Mouse (Mus musculus): Measurements from ENCODE around the gene Nip7. TPM values are rescaled to one million over a fixed set of nuclear protein-coding genes. Genes with fewer than 3 reads are reported as not detected.
A peak's percentile ranks its signal among the peaks of the same experiment; 100 is the strongest.

Nip7 gene
- 83.9 and 93.6 TPM in 2 replicates for polyA plus RNA-seq (2014; fragmentation: Nextera tagmentation; extraction: Ambion mirVana)

GRCm38 (mm10) chr8:107056076-107056972 is at the start of gene Nip7, which contains the start of gene Cog8:
Gene Nip7 (plus strand): TSS chr8:107056877.
Gene Cog8 (minus strand): TSS chr8:107056689.
- no peaks in the 10 kb centered on the region for H3K9me3 ChIP-seq (ENCODE audit: control insufficient read depth, low read depth, low read length)
- peak within 1 kb of the TSS; percentile 82 for H3K4me3 ChIP-seq (ENCODE audit: low read depth, low read length)
- H3K4me1 ChIP-seq (ENCODE audit: control insufficient read depth, insufficient read depth, low read length) = peaks cover 14% of the 10 kb centered on the region; the same call in 1 of the 2 replicates
- peak; percentile 90 for ATAC-seq (ENCODE audit: insufficient number of reproducible peaks, insufficient read depth, low FRiP score, low read depth)
- H3K9ac ChIP-seq (replicated peaks; ENCODE audit: low read depth, low read length) = peak within 1 kb of the TSS; percentile 77
- H3K36me3 ChIP-seq (ENCODE audit: control insufficient read depth, insufficient read depth, low read length) = peaks cover 41% of the 10 kb centered on the region
- H3K4me2 ChIP-seq (replicated peaks; ENCODE audit: low read depth, low read length) = peak within 1 kb of the TSS; percentile 94
- no peaks in the 10 kb centered on the region for H3K27me3 ChIP-seq (ENCODE audit: control insufficient read depth, insufficient read depth, low read length)
- under 1% methylated on average over 87 of the region's 88 CpGs for WGBS
- peak within 1 kb of the TSS; percentile 49; the same call in 1 of the 2 replicates for H3K27ac ChIP-seq (ENCODE audit: low read length)

DNA sequence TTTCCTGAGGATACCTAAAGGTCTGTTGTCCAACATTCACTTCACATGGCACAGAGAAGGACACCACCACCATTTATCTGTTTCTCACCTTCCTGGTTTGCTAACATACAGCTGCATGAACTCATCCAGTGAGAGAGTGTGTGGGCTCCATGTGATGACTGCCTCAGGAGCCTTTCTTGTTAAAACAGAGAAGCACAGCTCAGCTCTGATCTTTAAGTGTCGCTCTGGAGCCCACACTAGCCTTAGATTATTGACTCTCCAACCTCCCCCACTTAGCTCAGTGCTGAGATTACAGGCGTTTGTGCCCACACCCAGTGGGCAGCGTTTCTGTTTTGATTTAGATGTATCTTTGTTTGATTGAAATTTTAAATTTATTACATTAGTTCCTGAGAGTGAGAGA is 48.9 kb upstream of the Nip7 start:
- Histone ChIP-seq H3K36me3 (ENCODE audit: control insufficient read depth, insufficient read depth, low read length) (peaks cover 11% of the 10 kb centered on the region), H3K9ac (replicated peaks; ENCODE audit: low read depth, low read length) (no peak overlapping the region), H3K4me1 (ENCODE audit: control insufficient read depth, insufficient read depth, low read length) (no peaks in the 10 kb centered on the region), H3K9me3 (ENCODE audit: control insufficient read depth, low read depth, low read length) (no peaks in the 10 kb centered on the region), H3K27me3 (ENCODE audit: control insufficient read depth, insufficient read depth, low read length) (no peaks in the 10 kb centered on the region), H3K27ac (ENCODE audit: low read length) (no peak overlapping the region), H3K4me3 (ENCODE audit: low read depth, low read length) (no peak overlapping the region), H3K4me2 (replicated peaks; ENCODE audit: low read depth, low read length) (no peak overlapping the region)
- no peak for ATAC-seq (ENCODE audit: insufficient number of reproducible peaks, insufficient read depth, low FRiP score, low read depth)
- WGBS = 77% methylated on average over 3 of the region's 3 CpGs

DNA sequence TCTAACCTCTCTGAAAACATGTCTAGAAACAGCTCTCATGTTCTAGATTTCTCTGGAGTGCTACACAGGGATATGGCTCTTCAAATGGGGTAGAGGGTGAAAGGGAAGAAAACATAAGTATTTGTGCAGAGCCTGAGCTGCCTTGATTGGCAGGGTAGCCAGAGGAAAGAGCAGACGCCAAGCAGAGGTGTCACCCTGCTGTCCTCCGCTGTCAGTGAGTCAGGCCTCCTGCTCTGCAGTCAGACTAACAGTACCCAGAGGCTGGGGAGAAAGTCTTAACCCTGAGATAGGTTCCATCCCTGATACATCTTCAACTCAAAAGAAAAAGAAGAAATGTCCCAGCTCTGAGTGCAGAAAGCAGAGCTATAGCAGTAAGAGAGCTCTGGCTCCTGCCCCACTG is 44.0 kb upstream of the Nip7 start:
- no peaks in the 10 kb centered on the region for H3K4me1 ChIP-seq (ENCODE audit: control insufficient read depth, insufficient read depth, low read length)
- no peak overlapping the region for H3K4me3 ChIP-seq (ENCODE audit: low read depth, low read length)
- H3K9ac ChIP-seq (replicated peaks; ENCODE audit: low read depth, low read length) = no peak overlapping the region
- WGBS = 77% methylated on average over 2 of the region's 2 CpGs
- no peaks in the 10 kb centered on the region for H3K27me3 ChIP-seq (ENCODE audit: control insufficient read depth, insufficient read depth, low read length)
- peaks cover 6% of the 10 kb centered on the region for H3K36me3 ChIP-seq (ENCODE audit: control insufficient read depth, insufficient read depth, low read length)
- no peak overlapping the region for H3K4me2 ChIP-seq (replicated peaks; ENCODE audit: low read depth, low read length)
- ATAC-seq (ENCODE audit: insufficient number of reproducible peaks, insufficient read depth, low FRiP score, low read depth) = no peak
- H3K9me3 ChIP-seq (ENCODE audit: control insufficient read depth, low read depth, low read length) = no peaks in the 10 kb centered on the region
- no peak overlapping the region for H3K27ac ChIP-seq (ENCODE audit: low read length)

DNA sequence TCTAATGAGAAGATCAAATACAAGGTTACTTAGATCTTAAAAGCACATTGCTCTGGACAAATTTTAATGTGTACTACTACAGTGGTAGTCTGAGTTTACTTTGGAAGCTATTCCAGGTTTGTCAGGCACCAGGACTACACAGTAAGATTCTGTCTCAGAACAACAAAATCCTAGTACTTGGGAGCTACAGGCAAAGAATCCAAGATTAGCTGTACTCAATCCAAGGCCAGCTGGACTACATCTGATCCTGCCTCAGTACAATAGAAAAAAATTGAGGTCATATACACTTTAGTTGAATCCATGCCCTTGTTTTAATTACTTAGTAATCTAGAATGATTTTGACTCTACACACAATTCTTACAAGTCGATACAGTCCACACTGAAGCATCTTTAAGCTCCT is 41.8 kb upstream of the Nip7 start:
- no peak overlapping the region for H3K9ac ChIP-seq (replicated peaks; ENCODE audit: low read depth, low read length)
- H3K4me1 ChIP-seq (ENCODE audit: control insufficient read depth, insufficient read depth, low read length) = no peaks in the 10 kb centered on the region
- no peak for ATAC-seq (ENCODE audit: insufficient number of reproducible peaks, insufficient read depth, low FRiP score, low read depth)
- H3K27ac ChIP-seq (ENCODE audit: low read length) = no peak overlapping the region
- peaks cover 5% of the 10 kb centered on the region for H3K36me3 ChIP-seq (ENCODE audit: control insufficient read depth, insufficient read depth, low read length)
- 85% methylated on average over 1 of the region's 1 CpGs for WGBS
- no peak overlapping the region for H3K4me3 ChIP-seq (ENCODE audit: low read depth, low read length)
- no peak overlapping the region for H3K4me2 ChIP-seq (replicated peaks; ENCODE audit: low read depth, low read length)
- no peaks in the 10 kb centered on the region for H3K9me3 ChIP-seq (ENCODE audit: control insufficient read depth, low read depth, low read length)
- no peaks in the 10 kb centered on the region for H3K27me3 ChIP-seq (ENCODE audit: control insufficient read depth, insufficient read depth, low read length)

DNA sequence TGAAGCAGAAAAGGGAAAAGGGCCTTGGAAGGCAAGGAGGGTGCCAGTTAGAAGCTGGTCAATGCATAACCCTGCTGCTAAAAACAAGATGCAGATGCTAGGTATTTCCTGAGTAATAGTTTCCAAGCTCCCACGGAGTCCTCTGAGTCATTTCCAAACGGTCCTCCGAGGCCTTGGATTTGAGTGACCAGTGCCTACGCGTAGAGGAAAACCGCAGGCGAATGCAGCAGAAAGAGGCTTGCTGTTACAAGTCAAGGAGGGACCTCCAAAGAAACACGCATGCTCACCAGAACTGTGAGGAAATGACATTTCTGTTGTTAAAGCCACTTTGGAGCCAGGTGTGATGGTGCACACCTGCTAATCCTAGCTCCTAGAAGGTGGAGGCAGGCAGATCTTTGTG is 33.2 kb upstream of the Nip7 start:
- H3K27ac ChIP-seq (ENCODE audit: low read length) = no peak overlapping the region
- H3K9ac ChIP-seq (replicated peaks; ENCODE audit: low read depth, low read length) = no peak overlapping the region
- H3K9me3 ChIP-seq (ENCODE audit: control insufficient read depth, low read depth, low read length) = no peaks in the 10 kb centered on the region
- no peaks in the 10 kb centered on the region for H3K4me1 ChIP-seq (ENCODE audit: control insufficient read depth, insufficient read depth, low read length)
- WGBS = 87% methylated on average over 8 of the region's 8 CpGs
- no peaks in the 10 kb centered on the region for H3K27me3 ChIP-seq (ENCODE audit: control insufficient read depth, insufficient read depth, low read length)
- ATAC-seq (ENCODE audit: insufficient number of reproducible peaks, insufficient read depth, low FRiP score, low read depth) = no peak
- no peaks in the 10 kb centered on the region for H3K36me3 ChIP-seq (ENCODE audit: control insufficient read depth, insufficient read depth, low read length)
- H3K4me2 ChIP-seq (replicated peaks; ENCODE audit: low read depth, low read length) = no peak overlapping the region
- no peak overlapping the region for H3K4me3 ChIP-seq (ENCODE audit: low read depth, low read length)

DNA sequence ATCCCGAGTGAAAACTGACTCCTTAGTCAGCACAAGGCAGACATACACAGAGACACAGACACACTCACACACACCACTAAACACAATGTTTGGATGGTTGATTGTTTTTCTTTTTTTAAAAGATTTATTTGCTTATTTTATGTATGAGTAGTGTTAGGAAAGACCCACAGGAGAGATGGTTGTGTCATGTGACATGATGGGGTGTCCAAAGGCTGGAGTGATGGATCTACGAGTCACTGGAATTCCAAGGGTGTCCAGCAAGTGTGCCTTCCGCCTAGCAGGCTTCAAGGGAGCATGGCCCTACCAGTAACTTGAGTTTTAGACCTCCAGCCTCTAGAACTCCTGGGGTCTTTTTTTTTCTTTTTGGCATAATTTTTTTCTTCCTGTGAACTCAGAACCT is 27.4 kb upstream of the Nip7 start:
- no peak overlapping the region for H3K4me2 ChIP-seq (replicated peaks; ENCODE audit: low read depth, low read length)
- 70% methylated on average over 3 of the region's 3 CpGs for WGBS
- ATAC-seq (ENCODE audit: insufficient number of reproducible peaks, insufficient read depth, low FRiP score, low read depth) = no peak

GRCm38 (mm10) chr8:107030058-107030457 is 26.6 kb upstream of the Nip7 start:
- Histone ChIP-seq H3K9ac (replicated peaks; ENCODE audit: low read depth, low read length) (no peak overlapping the region), H3K4me1 (ENCODE audit: control insufficient read depth, insufficient read depth, low read length) (peaks cover 12% of the 10 kb centered on the region; the same call in 1 of the 2 replicates), H3K27ac (ENCODE audit: low read length) (0 out of 2 replicates have a peak overlapping the region, but pooled peaks have one; percentile 15), H3K9me3 (ENCODE audit: control insufficient read depth, low read depth, low read length) (no peaks in the 10 kb centered on the region), H3K4me3 (ENCODE audit: low read depth, low read length) (no peak overlapping the region), H3K36me3 (ENCODE audit: control insufficient read depth, insufficient read depth, low read length) (no peaks in the 10 kb centered on the region), H3K27me3 (ENCODE audit: control insufficient read depth, insufficient read depth, low read length) (no peaks in the 10 kb centered on the region), H3K4me2 (replicated peaks; ENCODE audit: low read depth, low read length) (no peak overlapping the region)
- 66% methylated on average over 5 of the region's 5 CpGs for WGBS
- no peak for ATAC-seq (ENCODE audit: insufficient number of reproducible peaks, insufficient read depth, low FRiP score, low read depth)

More for the DNA sequence above, 27.4 kb upstream of the Nip7 start:
- Histone ChIP-seq H3K4me1 (ENCODE audit: control insufficient read depth, insufficient read depth, low read length) (peaks cover 12% of the 10 kb centered on the region; the same call in 1 of the 2 replicates), H3K36me3 (ENCODE audit: control insufficient read depth, insufficient read depth, low read length) (no peaks in the 10 kb centered on the region), H3K9ac (replicated peaks; ENCODE audit: low read depth, low read length) (no peak overlapping the region), H3K4me3 (ENCODE audit: low read depth, low read length) (no peak overlapping the region), H3K27ac (ENCODE audit: low read length) (no peak overlapping the region), H3K27me3 (ENCODE audit: control insufficient read depth, insufficient read depth, low read length) (no peaks in the 10 kb centered on the region), H3K9me3 (ENCODE audit: control insufficient read depth, low read depth, low read length) (no peaks in the 10 kb centered on the region)

DNA sequence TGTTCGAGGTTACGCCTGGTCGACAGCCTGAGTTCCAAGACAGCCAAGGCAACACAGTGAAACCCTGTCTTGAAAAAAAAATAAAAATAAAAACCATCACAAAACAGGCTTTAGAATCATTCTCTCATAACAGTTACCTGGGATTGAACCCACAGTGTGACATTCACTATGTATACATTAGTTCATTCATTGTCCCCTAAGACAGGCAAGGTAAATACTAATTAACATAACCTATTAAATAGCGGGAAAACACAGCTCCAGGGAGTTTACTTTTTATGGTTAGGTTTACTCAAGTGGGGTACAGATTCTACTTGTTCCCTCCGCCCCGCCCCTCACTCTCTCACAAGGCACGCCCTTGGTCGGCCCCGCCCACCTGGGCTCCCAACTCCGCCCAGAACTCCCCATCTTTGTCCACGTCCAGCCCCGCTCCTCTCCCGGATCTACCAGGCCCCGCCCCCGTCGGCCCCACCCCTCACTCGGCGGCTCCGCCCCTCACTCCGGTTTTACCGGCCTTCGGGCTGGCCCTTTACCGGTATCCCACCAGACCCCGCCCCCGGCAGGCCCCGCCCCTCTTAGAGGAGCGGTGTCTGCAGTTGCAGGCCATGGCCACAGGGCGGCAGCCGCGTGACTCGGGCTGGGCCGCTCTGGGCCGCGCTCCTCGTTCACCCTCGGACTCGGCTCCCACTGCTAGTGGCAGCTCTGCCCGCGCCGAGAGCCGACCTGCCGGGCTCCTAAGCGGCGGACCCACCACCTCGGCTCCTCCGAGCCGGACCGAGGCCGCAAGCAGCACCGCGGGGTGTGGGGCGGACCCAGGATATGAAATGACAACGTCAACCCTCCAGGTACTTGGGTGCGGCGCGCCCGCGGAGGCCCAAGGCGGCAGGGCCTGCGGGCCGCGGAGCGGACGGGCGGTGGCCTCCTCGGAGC is 25.8 kb upstream of the Nip7 start, which contains the start of gene Vps4a:
Gene Vps4a, plus strand, starts transcription at position 573 of the 927 bp plus-strand sequence.
- Histone ChIP-seq H3K9ac (replicated peaks; ENCODE audit: low read depth, low read length) (peak within 1 kb of the TSS; percentile 88), H3K36me3 (ENCODE audit: control insufficient read depth, insufficient read depth, low read length) (no peaks in the 10 kb centered on the region; the same call in 1 of the 2 replicates), H3K4me1 (ENCODE audit: control insufficient read depth, insufficient read depth, low read length) (peaks cover 12% of the 10 kb centered on the region; the same call in 1 of the 2 replicates), H3K27me3 (ENCODE audit: control insufficient read depth, insufficient read depth, low read length) (no peaks in the 10 kb centered on the region), H3K4me3 (ENCODE audit: low read depth, low read length) (peak within 1 kb of the TSS; percentile 95), H3K27ac (ENCODE audit: low read length) (peak within 1 kb of the TSS; percentile 66; the same call in 1 of the 2 replicates), H3K4me2 (replicated peaks; ENCODE audit: low read depth, low read length) (peak within 1 kb of the TSS; percentile 73), H3K9me3 (ENCODE audit: control insufficient read depth, low read depth, low read length) (no peaks in the 10 kb centered on the region)
- peak; percentile 93 for ATAC-seq (ENCODE audit: insufficient number of reproducible peaks, insufficient read depth, low FRiP score, low read depth)
- 5% methylated on average over 60 of the region's 66 CpGs for WGBS
